Mouse (Mus musculus): Measurements from ENCODE around the gene Nfatc2.

GRCm38 (mm10) chr2:168481121-168481520 lies 120.3 kb downstream of the Nfatc2 start:
- no peak for TF ChIP-seq GATA1 (IDR thresholded peaks at IDR 0.05; ENCODE audit: borderline replicate concordance, low read length)
- TF ChIP-seq FLI1 (IDR thresholded peaks at IDR 0.05; ENCODE audit: low read length) = no peak

Measured in megakaryocyte, embryonic 14.5 days (primary cell).